Mouse (Mus musculus) gastrocnemius, postnatal 10 days (tissue): ENCODE results near the gene Abo. TPM values are rescaled to one million over a fixed set of nuclear protein-coding genes. Genes with fewer than 3 reads are reported as not detected.
A peak's percentile ranks its signal among the peaks of the same experiment; 100 is the strongest.

Experiments used
- DNase-seq: peaks from one replicate; pipeline ENCODE4 v3.0.0; 2021; ENCODE audit warnings: mixed read lengths
- total RNA-seq, 2 experiments: library from RNA; stranded (reverse); gene quantifications; 2 replicates each; pipeline ENCODE4 v1.2.3; 2021

Abo gene
- total RNA-seq, 2 experiments from 2014 or later = not detected

DNA sequence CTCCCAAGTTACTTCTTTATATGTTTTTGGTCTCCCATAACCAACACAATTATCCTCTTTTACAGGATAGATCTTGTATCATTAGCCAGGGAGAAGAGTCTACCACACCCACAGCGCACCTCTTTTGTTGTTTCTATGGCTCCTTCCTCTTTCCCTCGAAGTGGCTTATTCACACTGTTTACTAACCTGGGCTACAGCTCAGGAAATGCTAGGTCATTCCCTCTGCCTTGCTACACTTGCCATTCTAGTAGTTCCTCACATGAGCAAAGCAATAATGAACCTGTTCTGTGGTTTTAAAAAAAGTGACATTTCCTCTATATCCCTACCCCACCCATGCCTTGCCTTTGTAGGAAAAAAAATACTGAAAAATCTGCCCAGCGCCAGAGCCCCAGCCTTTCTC is 1.9 kb downstream of the Abo start:
- DNase-seq = no peak

DNA sequence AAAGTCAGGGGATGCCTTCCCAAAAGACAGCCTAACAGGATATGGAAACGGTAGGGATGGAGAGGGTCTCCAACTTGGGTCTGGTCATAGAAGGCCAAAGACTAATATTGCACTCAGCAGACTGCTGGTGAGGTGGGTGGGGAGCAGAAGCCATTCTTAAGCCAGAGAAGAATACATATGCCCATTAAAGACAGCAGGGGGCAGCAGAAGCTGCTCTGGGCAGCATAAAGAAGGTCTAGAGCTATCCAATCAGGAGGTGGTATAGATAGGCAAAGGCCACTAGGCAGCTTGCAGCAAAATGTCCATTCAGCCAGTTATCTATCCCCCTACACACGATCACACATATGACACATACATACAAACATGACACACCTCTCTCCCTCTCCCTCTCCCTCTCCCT is 17.1 kb downstream of the Abo start:
- DNase-seq = peak; percentile 12

DNA sequence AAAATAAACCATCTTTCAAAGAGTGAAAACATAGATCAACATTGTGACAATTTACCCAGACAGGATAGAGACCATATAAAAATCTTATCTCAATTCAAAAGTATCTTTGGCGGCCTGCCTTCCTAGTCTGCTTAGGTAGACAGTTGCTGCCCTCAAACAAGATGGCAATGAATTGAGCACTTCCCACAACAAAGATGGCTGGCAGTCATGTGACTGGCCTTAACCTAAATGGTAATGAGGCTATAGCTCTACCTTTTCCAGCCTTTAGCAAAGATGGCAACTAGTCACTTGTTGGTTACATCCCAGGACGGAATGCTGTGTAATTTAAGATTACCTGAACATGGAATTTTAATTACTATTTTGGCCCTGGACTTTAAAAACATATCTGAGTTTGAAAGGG is 32.3 kb downstream of the Abo start:
- no peak for DNase-seq

DNA sequence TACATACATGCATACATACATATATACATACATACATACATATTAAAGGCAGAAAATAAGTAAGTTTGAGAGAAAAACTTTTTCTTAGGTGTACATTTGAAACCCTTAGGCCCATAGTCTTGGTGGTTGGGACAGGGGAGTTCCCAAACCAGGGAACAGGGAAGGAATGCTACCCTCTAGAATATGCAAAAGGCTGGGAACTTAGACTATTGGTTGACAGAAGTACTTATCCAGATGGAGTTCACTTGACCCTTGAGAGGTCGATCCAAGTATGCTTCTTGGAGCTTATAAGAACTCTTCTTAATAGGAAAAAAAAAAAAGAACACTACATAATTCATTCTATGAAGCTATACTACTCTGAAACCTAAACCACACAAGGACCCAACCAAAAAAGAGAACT is 36.7 kb downstream of the Abo start:
- no peak for DNase-seq

DNA sequence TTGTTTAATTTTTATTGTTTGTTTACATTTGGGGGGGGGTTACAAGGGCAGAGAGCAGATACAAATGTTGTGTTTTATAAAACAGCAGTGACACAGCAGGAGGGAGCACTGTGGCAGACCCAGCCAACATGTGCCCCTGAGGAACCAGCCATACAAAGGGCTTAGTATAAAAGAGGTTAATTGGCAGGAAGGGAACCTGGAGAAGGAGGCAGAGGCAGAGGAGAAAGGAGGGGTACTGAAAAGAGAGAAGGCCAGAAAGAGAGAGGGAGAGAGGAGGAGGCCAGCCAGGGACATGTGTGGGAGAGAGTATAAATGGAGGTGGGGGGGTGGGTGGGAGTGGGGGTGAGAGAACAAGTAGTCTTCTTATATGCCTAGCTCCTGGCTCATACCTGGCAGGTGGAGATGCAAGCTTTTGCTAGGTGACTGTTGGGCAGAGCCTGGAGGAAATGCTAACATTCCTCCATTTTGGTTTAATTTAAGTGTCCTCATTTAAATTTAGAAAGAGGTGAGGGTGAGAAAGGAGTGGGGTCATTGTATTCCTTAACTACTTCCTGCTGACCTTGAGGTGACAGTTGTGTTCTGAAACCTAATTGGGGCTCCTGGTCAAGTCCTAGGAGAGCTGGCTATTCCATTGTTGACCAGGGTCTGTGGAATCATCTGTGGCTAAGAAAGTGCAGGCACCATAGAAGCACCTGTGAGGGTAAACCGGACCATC is 37.4 kb downstream of the Abo start:
- DNase-seq = no peak

Other genes starting within 250 kb of the Abo start
- gene Fam69b, start 236.5 kb downstream of the Abo start, total RNA-seq = 1 to 10 TPM; 2.9 to 3.4 TPM
- gene Lcn4, start 193.7 kb downstream of the Abo start, total RNA-seq = not detected
- 10 to 100 TPM; 12.9 to 14.7 TPM for gene Surf6, start 37.9 kb upstream of the Abo start, total RNA-seq
- gene Med22, start 45.7 kb upstream of the Abo start, total RNA-seq = 10 to 100 TPM; 21.9 to 22.8 TPM
- 100 to 1,000 TPM; 415 to 419 TPM for gene Rpl7a, start 45.8 kb upstream of the Abo start, total RNA-seq
- gene Surf2, start 51.4 kb upstream of the Abo start, total RNA-seq = 10 to 100 TPM; 14.0 to 15.4 TPM
- 10 to 100 TPM; 33.3 to 37.6 TPM for gene Surf1, start 51.6 kb upstream of the Abo start, total RNA-seq
- 10 to 100 TPM; 93.2 to 99.4 TPM for gene Surf4, start 68.9 kb upstream of the Abo start, total RNA-seq
- not detected for gene Stkld1, start 69.1 kb upstream of the Abo start, total RNA-seq
- 10 to 100 TPM; 14.4 to 22.5 TPM for gene Rexo4, start 99.4 kb upstream of the Abo start, total RNA-seq
- gene Adamts13, start 108.4 kb upstream of the Abo start, total RNA-seq = not detected
- gene Cacfd1, start 144.9 kb upstream of the Abo start, total RNA-seq = 10 to 100 TPM; 24.0 to 26.2 TPM
- under 1 TPM; 0.16 to 0.27 TPM for gene Slc2a6, start 163.0 kb upstream of the Abo start, total RNA-seq
- 10 to 100 TPM; 51.6 to 58.5 TPM for gene Mymk, start 207.2 kb upstream of the Abo start, total RNA-seq
- 1 to 10 TPM; 3.1 to 4.8 TPM for gene Adamtsl2, start 214.4 kb upstream of the Abo start, total RNA-seq